ENCODE assay signal across 19 mouse cellular contexts in genomic region chr9:111515536-111515935, GRCm38 (mm10).
DNase-seq lines count a peak whose midpoint lies in the region; ATAC-seq and TF ChIP-seq lines count a peak whose summit lies in the region.
"Had no signal": no experiment of that assay in that cellular context is flagged by ENCODE, and none has a peak within 500 bp of the region (broad histone marks: within the 10 kb centered on the region; RNA-seq: fewer than 3 reads in every experiment).

No protein-coding gene starts in this region.

- peak; percentile 70 for DNase-seq in heart, adult 11 months
- DNase-seq in heart, postnatal 14 days: no peak
- DNase-seq in heart, adult 2 months: no peak
- DNase-seq in lung, postnatal 0 days (ENCODE audit: low spot score): no peak
- DNase-seq: adrenal gland, postnatal 10 days; adrenal gland, postnatal 36 days; B cell, adult 2 months; cerebellum, adult 18-20 months; cerebellum, adult 9-10 months; gastrocnemius, postnatal 25 days; kidney, adult 11 months had no signal

- H3K4me2 ChIP-seq in heart, embryonic 16.5 days (ENCODE audit: low read depth, low read length): no peak overlapping the region
- H3K4me2 ChIP-seq in lung, embryonic 15.5 days: no peak overlapping the region
- no peak overlapping the region for H3K4me2 ChIP-seq in lung, postnatal 0 days (replicated peaks; ENCODE audit: low read depth, low read length)
- H3K4me2 ChIP-seq: heart, embryonic 13.5 days; hindbrain, embryonic 13.5 days had no signal

- no peak for TF ChIP-seq EP300 in heart, adult 2 months (IDR thresholded peaks at IDR 0.05; ENCODE audit: insufficient read depth, low read depth, low read length)
- TF ChIP-seq EP300 in lung, postnatal 0 days (IDR thresholded peaks at IDR 0.05): no peak

- TF ChIP-seq POLR2A in heart, adult 2 months (IDR thresholded peaks at IDR 0.05; ENCODE audit: insufficient read depth, low read depth, low read length): no peak

- no peak overlapping the region for H3K27ac ChIP-seq in heart, embryonic 16.5 days (ENCODE audit: low read length)
- no peak overlapping the region for H3K27ac ChIP-seq in heart, adult 2 months
- H3K27ac ChIP-seq in lung, embryonic 15.5 days: no peak overlapping the region
- H3K27ac ChIP-seq in lung, postnatal 0 days (ENCODE audit: low read length): no peak overlapping the region
- H3K27ac ChIP-seq: forebrain, embryonic 10.5 days; heart, embryonic 13.5 days; hindbrain, embryonic 13.5 days had no signal

- ATAC-seq in heart, embryonic 16.5 days (replicated peaks; ENCODE audit: extremely low read depth, insufficient read depth, low FRiP score): 0 out of 2 replicates have a peak, but pooled peaks have one; percentile 23
- ATAC-seq in lung, embryonic 15.5 days (ENCODE audit: borderline replicate concordance, extremely low read depth, low FRiP score, low TSS enrichment): 0 out of 2 replicates have a peak, but pooled peaks have one; percentile 14
- ATAC-seq in lung, postnatal 0 days: no peak
- ATAC-seq: inflammation-experienced regulatory T-cells, adult 6 months; Patski had no signal

- no peak overlapping the region for H3K9ac ChIP-seq in heart, embryonic 16.5 days (ENCODE audit: low read length)
- H3K9ac ChIP-seq in heart, adult 2 months (ENCODE audit: low read depth, low read length): no peak overlapping the region
- no peak overlapping the region for H3K9ac ChIP-seq in lung, embryonic 15.5 days
- no peak overlapping the region for H3K9ac ChIP-seq in lung, postnatal 0 days (replicated peaks; ENCODE audit: low read depth)
- H3K9ac ChIP-seq: heart, embryonic 13.5 days; hindbrain, embryonic 13.5 days had no signal

- H3K27me3 ChIP-seq in heart, embryonic 16.5 days (ENCODE audit: control insufficient read depth, insufficient read depth, low read length): no peaks in the 10 kb centered on the region
- no peaks in the 10 kb centered on the region for H3K27me3 ChIP-seq in heart, adult 2 months (ENCODE audit: control insufficient read depth, insufficient read depth, low read length)
- H3K27me3 ChIP-seq in lung, embryonic 15.5 days: no peaks in the 10 kb centered on the region
- no peaks in the 10 kb centered on the region for H3K27me3 ChIP-seq in lung, postnatal 0 days (replicated peaks; ENCODE audit: insufficient read depth, low read length)
- H3K27me3 ChIP-seq: heart, embryonic 13.5 days; hindbrain, embryonic 13.5 days; Patski had no signal

- H3K4me3 ChIP-seq in heart, embryonic 16.5 days (ENCODE audit: low read length): no peak overlapping the region
- H3K4me3 ChIP-seq in heart, adult 2 months: no peak overlapping the region
- no peak overlapping the region for H3K4me3 ChIP-seq in lung, embryonic 15.5 days
- no peak overlapping the region for H3K4me3 ChIP-seq in lung, postnatal 0 days (ENCODE audit: low read depth, low read length)
- H3K4me3 ChIP-seq: forebrain, embryonic 10.5 days; heart, embryonic 13.5 days; hindbrain, embryonic 13.5 days had no signal

- no peak for TF ChIP-seq CTCF in heart, adult 2 months (IDR thresholded peaks at IDR 0.05)
- TF ChIP-seq CTCF in lung, postnatal 0 days (IDR thresholded peaks at IDR 0.05): no peak

- no peaks in the 10 kb centered on the region for H3K4me1 ChIP-seq in heart, embryonic 16.5 days (ENCODE audit: control insufficient read depth, insufficient read depth, low read length)
- no peaks in the 10 kb centered on the region for H3K4me1 ChIP-seq in heart, adult 2 months (ENCODE audit: control insufficient read depth, insufficient read depth, low read length)
- no peaks in the 10 kb centered on the region for H3K4me1 ChIP-seq in lung, embryonic 15.5 days
- no peaks in the 10 kb centered on the region for H3K4me1 ChIP-seq in lung, postnatal 0 days (ENCODE audit: insufficient read depth, low read depth, low read length)

- intact Hi-C loops in heart, postnatal 14 days (cut with DNase I): no loop called here
- intact Hi-C loops in heart, adult 2 months (cut with DNase I): no loop called here

- WGBS in heart, embryonic 16.5 days: 78% methylated on average over 3 of the region's 3 CpGs
- 84% methylated on average over 3 of the region's 3 CpGs for WGBS in heart, adult 2 months
- 71% methylated on average over 3 of the region's 3 CpGs for WGBS in lung, embryonic 15.5 days
- 85% methylated on average over 3 of the region's 3 CpGs for WGBS in lung, postnatal 0 days

- no peaks in the 10 kb centered on the region for H3K9me3 ChIP-seq in heart, embryonic 16.5 days (replicated peaks; ENCODE audit: control insufficient read depth, low read length)
- no peaks in the 10 kb centered on the region for H3K9me3 ChIP-seq in lung, embryonic 15.5 days
- no peaks in the 10 kb centered on the region for H3K9me3 ChIP-seq in lung, postnatal 0 days (ENCODE audit: low read length)
- H3K9me3 ChIP-seq: forebrain, embryonic 10.5 days; heart, embryonic 13.5 days; hindbrain, embryonic 13.5 days had no signal

- H3K79me2 ChIP-seq in heart, adult 2 months (replicated peaks; ENCODE audit: control insufficient read depth, insufficient read depth, low read length): no peaks in the 10 kb centered on the region

- H3K36me3 ChIP-seq in heart, embryonic 16.5 days (ENCODE audit: control insufficient read depth, insufficient read depth): no peaks in the 10 kb centered on the region
- H3K36me3 ChIP-seq in heart, adult 2 months (ENCODE audit: control insufficient read depth, insufficient read depth, low read length): no peaks in the 10 kb centered on the region
- no peaks in the 10 kb centered on the region for H3K36me3 ChIP-seq in lung, embryonic 15.5 days
- H3K36me3 ChIP-seq in lung, postnatal 0 days (ENCODE audit: insufficient read depth, low read length): no peaks in the 10 kb centered on the region
- H3K36me3 ChIP-seq: forebrain, embryonic 10.5 days; G1E; heart, embryonic 13.5 days; hindbrain, embryonic 13.5 days had no signal
